Mouse (Mus musculus): ENCODE data around the gene Cmtm5. TPM values are rescaled to one million over a fixed set of nuclear protein-coding genes. Genes with fewer than 3 reads are reported as not detected.

Cmtm5 gene
- 1 to 10 TPM; 2.4 to 3.8 TPM for total RNA-seq (2021)
- long read RNA-seq, experiment 1, partial matches to known transcripts = 0 of 1 reads
- long read RNA-seq, experiment 1, other reads (novel, unspliced or antisense) = 0 of 1 reads
- long read RNA-seq, experiment 2, partial matches to known transcripts = 0 of 2 reads
- long read RNA-seq, experiment 2, other reads (novel, unspliced or antisense) = 0 of 2 reads

- no peak for DNase-seq (ENCODE audit: low spot score in 2 of 2)
These were observed at the start of gene Cmtm5 for GRCm38 (mm10) chr14:54935904-54936830. Cmtm5 (plus strand) TSS chr14:54936261.

- DNase-seq (ENCODE audit: low spot score in 2 of 2) = no peak
These were observed 43.9 kb upstream of the Cmtm5 start, which contains the start of gene Pabpn1 for GRCm38 (mm10) chr14:54892200-54892599. Pabpn1 (plus strand) TSS chr14:54892500.

- DNase-seq (ENCODE audit: low spot score in 2 of 2) = peak; percentile 89 to 92
These were observed 42.3 kb upstream of the Cmtm5 start for GRCm38 (mm10) chr14:54893651-54894181.

- DNase-seq (ENCODE audit: low spot score in 2 of 2) = peak in 1 of 2 experiments; percentile 58
These were observed 41.5 kb upstream of the Cmtm5 start for GRCm38 (mm10) chr14:54894296-54895151.

- no peak for DNase-seq (ENCODE audit: low spot score in 2 of 2)
These were observed 38.6 kb upstream of the Cmtm5 start for GRCm38 (mm10) chr14:54897445-54897844.

GRCm38 (mm10) chr14:54900383-54900782 lies 35.7 kb upstream of the Cmtm5 start:
- peak in 1 of 2 experiments; percentile 47 for DNase-seq (ENCODE audit: low spot score in 2 of 2)

- DNase-seq (ENCODE audit: low spot score in 2 of 2) = no peak
These were observed 32.4 kb upstream of the Cmtm5 start for GRCm38 (mm10) chr14:54903641-54904040.

GRCm38 (mm10) chr14:54908682-54909081 lies 27.4 kb upstream of the Cmtm5 start:
- no peak for DNase-seq (ENCODE audit: low spot score in 2 of 2)

- no peak for DNase-seq (ENCODE audit: low spot score in 2 of 2)
These were observed 23.8 kb upstream of the Cmtm5 start for GRCm38 (mm10) chr14:54912109-54912850.

- peak in 1 of 2 experiments; percentile 46 for DNase-seq (ENCODE audit: low spot score in 2 of 2)
These were observed 23.2 kb upstream of the Cmtm5 start, which contains the start of gene Slc22a17 for GRCm38 (mm10) chr14:54912886-54913285. Slc22a17 (minus strand) TSS chr14:54913132.

- no peak for DNase-seq (ENCODE audit: low spot score in 2 of 2)
These were observed 22.7 kb upstream of the Cmtm5 start for GRCm38 (mm10) chr14:54913343-54913742.

- no peak for DNase-seq (ENCODE audit: low spot score in 2 of 2)
These were observed 15.9 kb upstream of the Cmtm5 start for GRCm38 (mm10) chr14:54920076-54920685.

GRCm38 (mm10) chr14:54924641-54925348 lies 11.3 kb upstream of the Cmtm5 start:
- no peak for DNase-seq (ENCODE audit: low spot score in 2 of 2)

- peak in 1 of 2 experiments; percentile 15 for DNase-seq (ENCODE audit: low spot score in 2 of 2)
These were observed 10.4 kb upstream of the Cmtm5 start, which contains the start of gene Efs for GRCm38 (mm10) chr14:54925349-54926342. Efs (minus strand) TSS chr14:54926126.

- DNase-seq (ENCODE audit: low spot score in 2 of 2) = no peak
These were observed 9.5 kb upstream of the Cmtm5 start for GRCm38 (mm10) chr14:54926401-54927158.

- DNase-seq (ENCODE audit: low spot score in 2 of 2) = no peak
These were observed 8.8 kb upstream of the Cmtm5 start for GRCm38 (mm10) chr14:54927296-54927695.

GRCm38 (mm10) chr14:54929801-54930200 lies 6.3 kb upstream of the Cmtm5 start:
- no peak for DNase-seq (ENCODE audit: low spot score in 2 of 2)

Measured in adrenal gland, postnatal 4 days (tissue).